Mouse (Mus musculus): Measurements from ENCODE around the gene Arhgap30. TPM values are rescaled to one million over a fixed set of nuclear protein-coding genes. Genes with fewer than 3 reads are reported as not detected.
A peak's percentile ranks its signal among the peaks of the same experiment; 100 is the strongest.

Gene Arhgap30
- polyA plus RNA-seq, 1 experiment from 2014 or later = 0.83 TPM

- 4% methylated on average over 26 of the region's 26 CpGs for WGBS
- ATAC-seq (replicated peaks; ENCODE audit: low FRiP score, low read depth) = no peak; the same call in 1 of the 2 replicates
- Histone ChIP-seq H3K4me3 (replicated peaks; ENCODE audit: low read depth, low read length) (peak overlapping the region; percentile 53), H3K27ac (peak overlapping the region; percentile 71), H3K9ac (ENCODE audit: low read depth, low read length) (peak overlapping the region; percentile 59), H3K4me2 (ENCODE audit: low read length) (peak overlapping the region; percentile 82), H3K27me3 (ENCODE audit: insufficient read depth, low read length) (no peaks in the 10 kb centered on the region), H3K4me1 (replicated peaks; ENCODE audit: insufficient read depth, low read length) (no peaks in the 10 kb centered on the region; the same call in 1 of the 2 replicates), H3K9me3 (replicated peaks; ENCODE audit: low read length) (no peaks in the 10 kb centered on the region), H3K36me3 (ENCODE audit: insufficient read depth, low read length) (peaks cover 15% of the 10 kb centered on the region; the same call in 1 of the 2 replicates)
- no peak for DNase-seq (ENCODE audit: low spot score)
- TF ChIP-seq CTCF (IDR thresholded peaks at IDR 0.05; ENCODE audit: low read depth) = no peak
Measured at GRCm38 (mm10) chr1:171360253-171360652, 28.5 kb upstream of the Arhgap30 start.

- ATAC-seq (replicated peaks; ENCODE audit: low FRiP score, low read depth) = peak; percentile 96
- peaks cover 15% of the 10 kb centered on the region; the same call in 1 of the 2 replicates for H3K36me3 ChIP-seq (ENCODE audit: insufficient read depth, low read length)
- peak within 1 kb of the TSS; percentile 82 for H3K4me2 ChIP-seq (ENCODE audit: low read length)
- H3K9ac ChIP-seq (ENCODE audit: low read depth, low read length) = peak within 1 kb of the TSS; percentile 73
- H3K4me3 ChIP-seq (replicated peaks; ENCODE audit: low read depth, low read length) = peak within 1 kb of the TSS; percentile 53
- H3K4me1 ChIP-seq (replicated peaks; ENCODE audit: insufficient read depth, low read length) = no peaks in the 10 kb centered on the region; the same call in 1 of the 2 replicates
- peak within 1 kb of the TSS; percentile 80 for H3K27ac ChIP-seq
- peak; percentile 99 for DNase-seq (ENCODE audit: low spot score)
- no peak for TF ChIP-seq CTCF (IDR thresholded peaks at IDR 0.05; ENCODE audit: low read depth)
- no peaks in the 10 kb centered on the region for H3K9me3 ChIP-seq (replicated peaks; ENCODE audit: low read length)
- WGBS = under 1% methylated on average over 21 of the region's 21 CpGs
- no peaks in the 10 kb centered on the region for H3K27me3 ChIP-seq (ENCODE audit: insufficient read depth, low read length)
Measured at GRCm38 (mm10) chr1:171360656-171361055, 28.1 kb upstream of the Arhgap30 start, which contains the start of gene Klhdc9. Klhdc9 (minus strand) TSS chr1:171360798.

DNA sequence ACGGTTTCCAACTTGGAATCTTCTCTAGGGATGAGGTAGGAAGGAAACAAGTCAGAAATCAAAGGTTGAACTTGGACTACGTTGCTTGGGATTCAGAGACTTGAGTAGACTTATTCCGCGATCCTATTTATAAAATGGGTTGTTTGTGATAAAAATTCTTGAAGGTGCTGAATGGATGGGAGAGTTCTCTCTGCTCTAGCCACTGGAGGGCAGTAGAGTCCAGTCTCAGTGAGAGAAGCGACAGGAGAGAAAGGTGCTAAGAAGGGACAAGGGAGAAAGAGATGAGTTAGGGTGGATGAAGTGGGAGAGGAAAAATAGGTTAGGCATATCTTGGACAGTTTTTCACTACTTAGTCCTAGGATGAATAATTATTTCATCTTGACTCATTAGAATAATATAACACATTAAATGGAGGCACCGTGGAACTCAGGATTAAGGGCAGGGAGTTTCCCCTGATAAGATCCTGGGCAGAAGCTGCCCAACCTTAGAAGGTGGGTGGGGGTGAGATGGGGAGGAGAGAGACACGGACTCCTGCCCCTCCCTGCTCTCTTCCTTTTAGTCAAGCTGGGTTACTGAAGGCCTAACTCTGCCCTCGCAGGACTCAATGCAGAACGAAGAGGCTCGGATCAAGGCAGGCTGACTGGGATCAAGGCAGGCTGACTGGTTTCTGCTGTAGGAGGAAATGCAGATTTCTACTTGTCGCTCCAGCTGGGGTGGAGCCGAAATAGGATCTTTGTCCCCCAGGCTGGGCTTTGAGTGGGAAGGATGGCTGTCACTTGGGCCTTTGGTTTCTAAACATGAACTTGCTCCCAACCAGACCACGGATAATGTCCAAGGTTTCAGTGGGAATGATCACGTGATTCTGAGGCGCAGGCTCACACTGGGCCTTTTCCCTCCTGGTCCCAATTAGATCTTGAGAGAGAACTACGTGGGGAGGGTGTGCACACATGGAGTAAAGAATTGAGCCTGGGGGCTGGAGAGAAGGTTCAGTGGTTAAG is 27.3 kb upstream of the Arhgap30 start:
- Histone ChIP-seq H3K9me3 (replicated peaks; ENCODE audit: low read length) (no peaks in the 10 kb centered on the region), H3K4me3 (replicated peaks; ENCODE audit: low read depth, low read length) (peak overlapping the region; percentile 53), H3K27ac (peak overlapping the region; percentile 80), H3K4me1 (replicated peaks; ENCODE audit: insufficient read depth, low read length) (no peaks in the 10 kb centered on the region; the same call in 1 of the 2 replicates), H3K36me3 (ENCODE audit: insufficient read depth, low read length) (peaks cover 15% of the 10 kb centered on the region; the same call in 1 of the 2 replicates), H3K4me2 (ENCODE audit: low read length) (peak overlapping the region; percentile 82), H3K9ac (ENCODE audit: low read depth, low read length) (peak overlapping the region; percentile 73), H3K27me3 (ENCODE audit: insufficient read depth, low read length) (no peaks in the 10 kb centered on the region)
- DNase-seq (ENCODE audit: low spot score) (peak; percentile 93), ATAC-seq (replicated peaks; ENCODE audit: low FRiP score, low read depth) (no peak; the same call in 1 of the 2 replicates)
- TF ChIP-seq CTCF (IDR thresholded peaks at IDR 0.05; ENCODE audit: low read depth) = peak; percentile 95
- 30% methylated on average over 16 of the region's 16 CpGs for WGBS

DNA sequence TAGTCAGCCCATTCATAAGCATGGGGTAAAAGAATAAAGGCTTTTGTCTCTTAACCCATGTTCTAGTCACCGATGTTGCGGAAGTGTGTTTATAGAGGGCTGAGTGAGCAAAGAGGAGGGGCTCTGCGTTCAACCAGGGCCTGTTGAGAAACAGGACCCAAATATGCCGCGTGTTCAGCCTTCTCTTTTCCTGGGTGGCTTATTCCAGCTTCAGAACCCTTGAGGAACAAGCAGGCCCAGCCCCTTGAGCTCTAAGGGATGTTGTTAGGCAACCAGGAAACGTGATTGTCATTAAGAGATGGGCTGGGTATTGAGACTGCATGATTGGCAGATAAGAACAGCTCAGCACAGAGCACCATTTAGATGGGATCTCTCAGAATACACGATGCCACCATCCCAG is 22.8 kb upstream of the Arhgap30 start:
- Histone ChIP-seq H3K36me3 (ENCODE audit: insufficient read depth, low read length) (no peaks in the 10 kb centered on the region), H3K4me1 (replicated peaks; ENCODE audit: insufficient read depth, low read length) (0 out of 2 replicates have a peak, but pooled peaks cover 4% of the 10 kb centered on the region), H3K27me3 (ENCODE audit: insufficient read depth, low read length) (no peaks in the 10 kb centered on the region), H3K27ac (no peak overlapping the region), H3K9ac (ENCODE audit: low read depth, low read length) (no peak overlapping the region), H3K9me3 (replicated peaks; ENCODE audit: low read length) (no peaks in the 10 kb centered on the region), H3K4me3 (replicated peaks; ENCODE audit: low read depth, low read length) (no peak overlapping the region), H3K4me2 (ENCODE audit: low read length) (no peak overlapping the region)
- no peak for ATAC-seq (replicated peaks; ENCODE audit: low FRiP score, low read depth)
- 63% methylated on average over 7 of the region's 7 CpGs for WGBS
- TF ChIP-seq CTCF (IDR thresholded peaks at IDR 0.05; ENCODE audit: low read depth) = no peak
- DNase-seq (ENCODE audit: low spot score) = no peak

DNA sequence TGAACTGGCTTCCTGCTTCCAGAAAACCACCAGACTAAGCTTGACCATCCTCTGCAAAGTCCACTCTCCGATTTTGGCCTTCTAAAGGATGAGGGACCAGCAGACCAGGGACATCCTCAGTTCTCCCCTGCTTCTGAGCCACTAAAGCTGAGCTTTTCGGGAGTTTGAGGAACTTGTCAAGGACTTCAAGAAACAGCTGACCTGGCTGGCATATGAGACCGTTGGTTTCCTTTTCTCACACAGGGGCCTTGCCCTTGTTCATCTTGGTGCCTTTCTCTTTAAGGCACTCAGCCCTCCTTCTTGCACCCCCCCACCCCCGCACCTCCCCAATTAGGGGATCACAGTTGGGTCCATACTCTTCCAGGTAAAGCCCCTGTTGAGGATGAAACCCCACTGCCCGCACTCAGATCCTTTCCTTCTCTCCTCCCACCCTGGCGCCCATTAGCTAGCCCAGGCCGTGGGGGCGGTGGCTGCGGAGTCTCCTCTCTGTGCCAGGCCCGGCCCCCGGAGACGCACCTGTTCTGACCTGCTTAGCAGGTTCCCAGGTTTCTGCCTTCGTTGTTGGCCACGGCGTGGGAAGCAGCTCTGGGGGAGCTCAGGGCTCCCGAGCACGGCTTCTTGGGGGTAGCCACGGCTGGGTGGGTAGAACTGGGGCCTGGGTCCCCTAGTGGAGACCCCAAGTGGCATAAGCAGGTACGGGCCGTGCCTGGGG is 18.8 kb upstream of the Arhgap30 start, which contains the start of gene Nectin4:
TSS of gene Nectin4 (plus strand) at position 255 of the 712 bp plus-strand sequence.
- 36% methylated on average over 20 of the region's 20 CpGs for WGBS
- Histone ChIP-seq H3K4me1 (replicated peaks; ENCODE audit: insufficient read depth, low read length) (peaks cover 4% of the 10 kb centered on the region; the same call in 1 of the 2 replicates), H3K27ac (peak within 1 kb of the TSS; percentile 57), H3K27me3 (ENCODE audit: insufficient read depth, low read length) (no peaks in the 10 kb centered on the region), H3K4me2 (ENCODE audit: low read length) (peak within 1 kb of the TSS; percentile 7; the same call in 1 of the 2 replicates), H3K9ac (ENCODE audit: low read depth, low read length) (no peak within 1 kb of the TSS), H3K4me3 (replicated peaks; ENCODE audit: low read depth, low read length) (no peak within 1 kb of the TSS), H3K9me3 (replicated peaks; ENCODE audit: low read length) (no peaks in the 10 kb centered on the region), H3K36me3 (ENCODE audit: insufficient read depth, low read length) (no peaks in the 10 kb centered on the region)
- peak; percentile 14 for DNase-seq (ENCODE audit: low spot score)
- ATAC-seq (replicated peaks; ENCODE audit: low FRiP score, low read depth) = peak; percentile 72; the same call in 1 of the 2 replicates
- TF ChIP-seq CTCF (IDR thresholded peaks at IDR 0.05; ENCODE audit: low read depth) = no peak

- H3K27ac ChIP-seq = no peak overlapping the region
- ATAC-seq (replicated peaks; ENCODE audit: low FRiP score, low read depth) = no peak
- no peaks in the 10 kb centered on the region for H3K9me3 ChIP-seq (replicated peaks; ENCODE audit: low read length)
- 58% methylated on average over 3 of the region's 3 CpGs for WGBS
- DNase-seq (ENCODE audit: low spot score) = no peak
- H3K4me3 ChIP-seq (replicated peaks; ENCODE audit: low read depth, low read length) = no peak overlapping the region
- no peaks in the 10 kb centered on the region for H3K27me3 ChIP-seq (ENCODE audit: insufficient read depth, low read length)
- H3K4me2 ChIP-seq (ENCODE audit: low read length) = no peak overlapping the region
- H3K4me1 ChIP-seq (replicated peaks; ENCODE audit: insufficient read depth, low read length) = peaks cover 4% of the 10 kb centered on the region; the same call in 1 of the 2 replicates
- TF ChIP-seq CTCF (IDR thresholded peaks at IDR 0.05; ENCODE audit: low read depth) = no peak
- no peaks in the 10 kb centered on the region for H3K36me3 ChIP-seq (ENCODE audit: insufficient read depth, low read length)
- H3K9ac ChIP-seq (ENCODE audit: low read depth, low read length) = no peak overlapping the region
Measured at GRCm38 (mm10) chr1:171372880-171373279, 15.9 kb upstream of the Arhgap30 start.

Data from kidney, postnatal 0 days (tissue).